ENCODE assay signal across 11 mouse cellular contexts in genomic region chr1:168428255-168428654, GRCm38 (mm10). TPM values are rescaled to one million over a fixed set of nuclear protein-coding genes. Genes with fewer than 3 reads are reported as not detected.
DNase-seq lines count a peak whose midpoint lies in the region; ATAC-seq and TF ChIP-seq lines count a peak whose summit lies in the region.
"Had no signal": no experiment of that assay in that cellular context is flagged by ENCODE, and none has a peak within 500 bp of the region (broad histone marks: within the 10 kb centered on the region; RNA-seq: fewer than 3 reads in every experiment).

No protein-coding gene starts in this region.

- no peak overlapping the region for H3ac ChIP-seq in myocyte (ENCODE audit: control insufficient read depth, insufficient read length)

- peak overlapping the region; percentile 61 for H3K4me2 ChIP-seq in kidney, embryonic 14.5 days (replicated peaks; ENCODE audit: low read depth, low read length)
- H3K4me2 ChIP-seq in hindbrain, postnatal 0 days (ENCODE audit: low read depth, low read length), result peak overlapping the region; percentile 73
- peak overlapping the region; percentile 87 for H3K4me2 ChIP-seq in myocyte (ENCODE audit: low read depth)

- no peak for DNase-seq in kidney, adult 11 months
- peak; percentile 23 for DNase-seq in hindbrain, postnatal 0 days (ENCODE audit: low spot score)
- DNase-seq in left cerebral cortex, postnatal 36 days (ENCODE audit: low spot score in 2 of 2), result no peak
- DNase-seq in thymus, postnatal 36 days, result no peak
- DNase-seq: cerebellum, adult 8-10 months; kidney, postnatal 36 days had no signal

- no peaks in the 10 kb centered on the region for H3K27me3 ChIP-seq in kidney, embryonic 14.5 days (ENCODE audit: control insufficient read depth, insufficient read depth, low read length)
- H3K27me3 ChIP-seq in hindbrain, postnatal 0 days (ENCODE audit: insufficient read depth, low read length), result no peaks in the 10 kb centered on the region
- H3K27me3 ChIP-seq in myocyte (ENCODE audit: control insufficient read depth, insufficient read depth, insufficient read length), result no peaks in the 10 kb centered on the region

- no peak for ATAC-seq in kidney, embryonic 14.5 days (ENCODE audit: low FRiP score, low TSS enrichment)
- ATAC-seq in hindbrain, postnatal 0 days, result no peak
- no peak for ATAC-seq in activated CD4-positive, CD25-positive, alpha-beta regulatory T cell, adult 4 months

- H3K4me3 ChIP-seq in kidney, embryonic 14.5 days (ENCODE audit: low read length), result peak overlapping the region; percentile 99
- peak overlapping the region; percentile 58 for H3K4me3 ChIP-seq in embryonic fibroblast, embryonic 13.5 days (ENCODE audit: insufficient read depth, low read length)
- H3K4me3 ChIP-seq in hindbrain, postnatal 0 days (ENCODE audit: low read length), result peak overlapping the region; percentile 91
- no peak overlapping the region for H3K4me3 ChIP-seq in myocyte

- peaks cover 74% of the 10 kb centered on the region for H3K79me2 ChIP-seq in myocyte (ENCODE audit: control insufficient read depth, insufficient read depth)

- 11% methylated on average over 6 of the region's 6 CpGs for WGBS in kidney, embryonic 14.5 days
- 22% methylated on average over 6 of the region's 6 CpGs for WGBS in hindbrain, postnatal 0 days

- peak overlapping the region; percentile 98 for H3K9ac ChIP-seq in kidney, embryonic 14.5 days (ENCODE audit: low read depth, low read length)
- H3K9ac ChIP-seq in hindbrain, postnatal 0 days (replicated peaks; ENCODE audit: low read length), result peak overlapping the region; percentile 50; the same call in 1 of the 2 replicates

- peak overlapping the region; percentile 86 for H3K27ac ChIP-seq in kidney, embryonic 14.5 days (ENCODE audit: low read depth, low read length)
- no peak overlapping the region for H3K27ac ChIP-seq in embryonic fibroblast, embryonic 13.5 days (ENCODE audit: insufficient read depth, low read length)
- H3K27ac ChIP-seq in hindbrain, postnatal 0 days, result peak overlapping the region; percentile 54

- no peaks in the 10 kb centered on the region for H3K9me3 ChIP-seq in kidney, embryonic 14.5 days (ENCODE audit: control insufficient read depth, low read length)
- no peaks in the 10 kb centered on the region for H3K9me3 ChIP-seq in hindbrain, postnatal 0 days (ENCODE audit: low read length)

- H3K36me3 ChIP-seq in kidney, embryonic 14.5 days (ENCODE audit: control insufficient read depth, insufficient read depth, low read length), result peaks cover 5% of the 10 kb centered on the region; the same call in 1 of the 2 replicates
- no peaks in the 10 kb centered on the region for H3K36me3 ChIP-seq in hindbrain, postnatal 0 days (ENCODE audit: insufficient read depth, low read length)
- no peaks in the 10 kb centered on the region for H3K36me3 ChIP-seq in myocyte (ENCODE audit: control insufficient read depth, insufficient read depth)

- intact Hi-C loops in left cerebral cortex, postnatal 36 days (cut with DNase I), result loop anchor here (5.0 kb wide), 1 partner anchor 46 kb away; no protein-coding TSS in a partner anchor

- H3K4me1 ChIP-seq in kidney, embryonic 14.5 days (ENCODE audit: control insufficient read depth, insufficient read depth, low read length), result peaks cover 26% of the 10 kb centered on the region; the same call in 1 of the 2 replicates
- peaks cover 14% of the 10 kb centered on the region for H3K4me1 ChIP-seq in embryonic fibroblast, embryonic 13.5 days (ENCODE audit: control insufficient read depth, insufficient read depth, low read length)
- H3K4me1 ChIP-seq in hindbrain, postnatal 0 days (ENCODE audit: insufficient read depth, low read length), result peaks cover 10% of the 10 kb centered on the region

- no peak for TF ChIP-seq CTCF in embryonic fibroblast, embryonic 13.5 days (IDR thresholded peaks at IDR 0.05; ENCODE audit: borderline replicate concordance, insufficient read depth, low read length)
- TF ChIP-seq CTCF in hindbrain, postnatal 0 days (IDR thresholded peaks at IDR 0.05; ENCODE audit: low read depth), result no peak

- TF ChIP-seq POLR2A in embryonic fibroblast, embryonic 13.5 days (IDR thresholded peaks at IDR 0.05; ENCODE audit: low read depth, low read length), result no peak
- TF ChIP-seq POLR2A in myocyte (IDR thresholded peaks at IDR 0.05; ENCODE audit: insufficient read length, low read depth), result no peak

TF ChIP-seq in myocyte, 11 proteins besides CTCF, POLR2A, EP300 and RAD21:
- TF ChIP-seq REST (IDR thresholded peaks at IDR 0.05; ENCODE audit: insufficient read depth, insufficient read length) (no peak), SRF (IDR thresholded peaks at IDR 0.05; ENCODE audit: control insufficient read depth, insufficient read length, low read depth) (no peak), POLR2AphosphoS2 (IDR thresholded peaks at IDR 0.05; ENCODE audit: insufficient read length, low read depth) (no peak), E2F4 (IDR thresholded peaks at IDR 0.05; ENCODE audit: insufficient read depth) (no peak), TCF12 (IDR thresholded peaks at IDR 0.05; ENCODE audit: insufficient read depth, poor library complexity, severe bottlenecking) (no peak), CEBPB (IDR thresholded peaks at IDR 0.05; ENCODE audit: insufficient read depth, poor library complexity, severe bottlenecking) (no peak), TCF3 (IDR thresholded peaks at IDR 0.05; ENCODE audit: insufficient read length, low read depth) (no peak), MYOD1 (IDR thresholded peaks at IDR 0.05; ENCODE audit: control insufficient read depth in 1 of 3, insufficient read length in 2 of 3, low read depth in 2 of 3) (no peak), USF1 (IDR thresholded peaks at IDR 0.05; ENCODE audit: low read depth) (no peak), MYOG (IDR thresholded peaks at IDR 0.05; ENCODE audit: control insufficient read depth in 1 of 3, insufficient read depth in 1 of 3, insufficient read length in 2 of 3, low read depth in 2 of 3) (no peak), MAX (IDR thresholded peaks at IDR 0.05; ENCODE audit: low read depth) (no peak)

RNA-seq across cellular contexts. Expression of gene Pbx1, which starts 3.8 kb away (rescaled TPM):
- 107 and 120 TPM in 2 replicates for polyA plus RNA-seq in kidney, embryonic 14.5 days (2014; fragmentation: Nextera tagmentation; extraction: Ambion mirVana)
- polyA plus RNA-seq in embryonic fibroblast, embryonic 13.5 days (2011; ENCODE audit: insufficient read length, low read depth, missing spikeins), result 108 and 117 TPM in 2 replicates
- 44.4 and 51.6 TPM in 2 replicates for total RNA-seq in hindbrain, postnatal 0 days (2014; rRNA removed)
- polyA plus RNA-seq in hindbrain, postnatal 0 days (2015; fragmentation: Nextera tagmentation; extraction: Ambion mirVana), result 33.5 and 37.6 TPM in 2 replicates
- polyA plus RNA-seq in myocyte (2012; fragmentation: generic; extraction: Trizol), result 11.4 TPM
- total RNA-seq in left cerebral cortex, postnatal 36 days (2021), result 100 to 1,000 TPM; 137 to 149 TPM
- polyA plus RNA-seq in activated CD4-positive, CD25-positive, alpha-beta regulatory T cell, adult 4 months (2017; shearing (Covaris generic)), result under 1 TPM in 1 of 2 experiments, not detected in 1; 0.08 TPM
- total RNA-seq: MEL had no signal

Comparison
In these comparisons a context has a peak if more than half of its experiments do, and no peak if none do; other contexts are left out.
1. RNA of gene Pbx1, which starts 3.8 kb away (polyA plus RNA-seq): 108 to 117 TPM in embryonic fibroblast, embryonic 13.5 days, 107 to 120 TPM in kidney, embryonic 14.5 days, 33.5 to 37.6 TPM in hindbrain, postnatal 0 days and 11.4 TPM in myocyte (single experiment); 0.08 TPM in activated CD4-positive, CD25-positive, alpha-beta regulatory T cell, adult 4 months; every median in the first group is over 10 times any median in the second.
2. Peak in every context shown above with its lines, with median percentiles within 50 percentile points of each other: H3K4me2 ChIP-seq.